Mouse (Mus musculus) activated CD4-positive, CD25-positive, alpha-beta regulatory T cell, adult 4 months (primary cell): ENCODE measurements at regions not wholly inside any gene's neighbourhood (a gene's known extent, or its start where the extent isn't known, plus 50 kb on each side); places are given as distances from the start of the nearest gene placed in this dataset.

ENCODE experiments used
- ATAC-seq: one replicate; pipeline ENCODE4 v1.8.0; 2017

- no peak for ATAC-seq
Measured at GRCm38 (mm10) chr1:177323366-177323765, 65.4 kb upstream of the Akt3 start.

GRCm38 (mm10) chr1:177322745-177323299 is 64.8 kb upstream of the Akt3 start:
- no peak for ATAC-seq

GRCm38 (mm10) chr1:177322307-177322685 is 64.3 kb upstream of the Akt3 start:
- ATAC-seq: no peak

- ATAC-seq: no peak
Measured at GRCm38 (mm10) chr1:177321655-177322306, 63.8 kb upstream of the Akt3 start.

GRCm38 (mm10) chr1:177308213-177308872 is 50.3 kb upstream of the Akt3 start:
- no peak for ATAC-seq
